10 mouse cellular contexts compared by ENCODE assay signal in the genomic region with DNA sequence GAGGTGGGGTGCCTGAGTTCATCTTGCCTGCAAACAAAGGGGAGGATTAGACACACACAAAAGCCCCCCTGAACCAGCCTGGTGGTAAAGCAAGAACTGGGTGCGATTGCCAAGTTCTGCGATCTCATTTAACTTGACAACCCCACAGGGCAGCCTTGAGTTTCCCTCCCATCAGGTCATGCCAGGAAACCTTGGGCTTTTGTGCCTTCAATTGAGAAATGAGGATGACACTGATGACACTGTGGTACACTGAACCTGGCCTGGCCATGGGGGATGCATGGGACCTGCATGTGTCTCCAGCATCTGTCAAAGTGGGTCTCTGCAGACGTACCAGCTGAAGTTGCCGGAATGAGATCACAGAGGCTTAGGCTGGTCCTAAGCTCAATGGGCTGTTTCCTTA. TPM values are rescaled to one million over a fixed set of nuclear protein-coding genes. Genes with fewer than 3 reads are reported as not detected.
"Had no signal": no experiment of that assay in that cellular context is flagged by ENCODE, and none has a peak within 500 bp of the region (broad histone marks: within the 10 kb centered on the region; RNA-seq: fewer than 3 reads in every experiment).

No protein-coding gene starts in this region.

- H3K27ac ChIP-seq: left cerebral cortex, adult 2 months; limb, embryonic 12.5 days; liver, embryonic 14.5 days; neural tube, embryonic 12.5 days had no signal

- H3K4me3 ChIP-seq: left cerebral cortex, adult 2 months; limb, embryonic 12.5 days; neural tube, embryonic 12.5 days had no signal

- H3K9me3 ChIP-seq: limb, embryonic 12.5 days; neural tube, embryonic 12.5 days had no signal

- DNase-seq: kidney, adult 18-20 months; kidney, postnatal 14 days; lung, adult 18-20 months; right cerebral cortex, postnatal 14 days; thymus, postnatal 4 days had no signal

- H3K4me1 ChIP-seq: limb, embryonic 12.5 days; neural tube, embryonic 12.5 days had no signal

- H3K4me2 ChIP-seq: limb, embryonic 12.5 days; neural tube, embryonic 12.5 days had no signal

- H3K9ac ChIP-seq: limb, embryonic 12.5 days; liver, embryonic 14.5 days; neural tube, embryonic 12.5 days had no signal

- H3K27me3 ChIP-seq: limb, embryonic 12.5 days; neural tube, embryonic 12.5 days had no signal

RNA-seq across cellular contexts. Expression of gene Wfs1, which starts 6.7 kb away (rescaled TPM):
- total RNA-seq: megakaryocyte-erythroid progenitor cell, adult 5-6 weeks had no signal
